Mouse (Mus musculus): ENCODE data around the gene Asb13.
A peak's percentile ranks its signal among the peaks of the same experiment; 100 is the strongest.

The Asb13 gene

GRCm38 (mm10) chr13:3633895-3634811, at the start of gene Asb13:
Gene Asb13, plus strand, starts transcription at chr13:3634032.
- ATAC-seq (ENCODE audit: insufficient number of reproducible peaks, low FRiP score, low TSS enrichment) = peak; percentile 98

GRCm38 (mm10) chr13:3590789-3591188, 43.0 kb upstream of the Asb13 start:
- no peak for ATAC-seq (ENCODE audit: insufficient number of reproducible peaks, low FRiP score, low TSS enrichment)

GRCm38 (mm10) chr13:3594311-3594710, 39.5 kb upstream of the Asb13 start:
- ATAC-seq (ENCODE audit: insufficient number of reproducible peaks, low FRiP score, low TSS enrichment) = no peak

- ATAC-seq (ENCODE audit: insufficient number of reproducible peaks, low FRiP score, low TSS enrichment) = no peak
These were observed 37.6 kb upstream of the Asb13 start for GRCm38 (mm10) chr13:3596232-3596631.

GRCm38 (mm10) chr13:3609780-3610117, 24.1 kb upstream of the Asb13 start:
- no peak for ATAC-seq (ENCODE audit: insufficient number of reproducible peaks, low FRiP score, low TSS enrichment)

- ATAC-seq (ENCODE audit: insufficient number of reproducible peaks, low FRiP score, low TSS enrichment) = peak; percentile 21
These were observed 23.6 kb upstream of the Asb13 start for GRCm38 (mm10) chr13:3610118-3610794.

GRCm38 (mm10) chr13:3610795-3611438, 22.9 kb upstream of the Asb13 start, which contains the start of gene Fam208b:
Gene Fam208b, minus strand, starts transcription at chr13:3611108.
- peak; percentile 99 for ATAC-seq (ENCODE audit: insufficient number of reproducible peaks, low FRiP score, low TSS enrichment)

GRCm38 (mm10) chr13:3627139-3627538, 6.7 kb upstream of the Asb13 start:
- no peak for ATAC-seq (ENCODE audit: insufficient number of reproducible peaks, low FRiP score, low TSS enrichment)

- ATAC-seq (ENCODE audit: insufficient number of reproducible peaks, low FRiP score, low TSS enrichment) = no peak
These were observed 5.7 kb upstream of the Asb13 start for GRCm38 (mm10) chr13:3628102-3628501.

- no peak for ATAC-seq (ENCODE audit: insufficient number of reproducible peaks, low FRiP score, low TSS enrichment)
These were observed 1.3 kb upstream of the Asb13 start for GRCm38 (mm10) chr13:3632551-3632950.

- ATAC-seq (ENCODE audit: insufficient number of reproducible peaks, low FRiP score, low TSS enrichment) = no peak
These were observed 701 bp upstream of the Asb13 start for GRCm38 (mm10) chr13:3633131-3633530.

GRCm38 (mm10) chr13:3635076-3635475, 1.2 kb downstream of the Asb13 start:
- no peak for ATAC-seq (ENCODE audit: insufficient number of reproducible peaks, low FRiP score, low TSS enrichment)

- no peak for ATAC-seq (ENCODE audit: insufficient number of reproducible peaks, low FRiP score, low TSS enrichment)
These were observed 3.0 kb downstream of the Asb13 start for GRCm38 (mm10) chr13:3636797-3637196.

GRCm38 (mm10) chr13:3642049-3642448, 8.2 kb downstream of the Asb13 start:
- ATAC-seq (ENCODE audit: insufficient number of reproducible peaks, low FRiP score, low TSS enrichment) = no peak

- ATAC-seq (ENCODE audit: insufficient number of reproducible peaks, low FRiP score, low TSS enrichment) = no peak
These were observed 8.7 kb downstream of the Asb13 start for GRCm38 (mm10) chr13:3642538-3642937.

GRCm38 (mm10) chr13:3644871-3645270, 11.0 kb downstream of the Asb13 start:
- no peak for ATAC-seq (ENCODE audit: insufficient number of reproducible peaks, low FRiP score, low TSS enrichment)

GRCm38 (mm10) chr13:3645919-3646318, 12.1 kb downstream of the Asb13 start:
- ATAC-seq (ENCODE audit: insufficient number of reproducible peaks, low FRiP score, low TSS enrichment) = no peak

GRCm38 (mm10) chr13:3646566-3646965, 12.7 kb downstream of the Asb13 start:
- no peak for ATAC-seq (ENCODE audit: insufficient number of reproducible peaks, low FRiP score, low TSS enrichment)

- no peak for ATAC-seq (ENCODE audit: insufficient number of reproducible peaks, low FRiP score, low TSS enrichment)
These were observed 16.7 kb downstream of the Asb13 start for GRCm38 (mm10) chr13:3650569-3650968.

- no peak for ATAC-seq (ENCODE audit: insufficient number of reproducible peaks, low FRiP score, low TSS enrichment)
These were observed 20.6 kb downstream of the Asb13 start for GRCm38 (mm10) chr13:3654432-3654831.

Measured in cerebellum, adult (tissue).